Mouse (Mus musculus) MN1 (cell line): Measurements from ENCODE around the gene Snai3.

Experiments
- DNase-seq: peaks from one replicate; pipeline ENCODE4 v3.0.0-alpha.2; 2016; ENCODE audit warnings: low spot score

The Snai3 gene

DNA sequence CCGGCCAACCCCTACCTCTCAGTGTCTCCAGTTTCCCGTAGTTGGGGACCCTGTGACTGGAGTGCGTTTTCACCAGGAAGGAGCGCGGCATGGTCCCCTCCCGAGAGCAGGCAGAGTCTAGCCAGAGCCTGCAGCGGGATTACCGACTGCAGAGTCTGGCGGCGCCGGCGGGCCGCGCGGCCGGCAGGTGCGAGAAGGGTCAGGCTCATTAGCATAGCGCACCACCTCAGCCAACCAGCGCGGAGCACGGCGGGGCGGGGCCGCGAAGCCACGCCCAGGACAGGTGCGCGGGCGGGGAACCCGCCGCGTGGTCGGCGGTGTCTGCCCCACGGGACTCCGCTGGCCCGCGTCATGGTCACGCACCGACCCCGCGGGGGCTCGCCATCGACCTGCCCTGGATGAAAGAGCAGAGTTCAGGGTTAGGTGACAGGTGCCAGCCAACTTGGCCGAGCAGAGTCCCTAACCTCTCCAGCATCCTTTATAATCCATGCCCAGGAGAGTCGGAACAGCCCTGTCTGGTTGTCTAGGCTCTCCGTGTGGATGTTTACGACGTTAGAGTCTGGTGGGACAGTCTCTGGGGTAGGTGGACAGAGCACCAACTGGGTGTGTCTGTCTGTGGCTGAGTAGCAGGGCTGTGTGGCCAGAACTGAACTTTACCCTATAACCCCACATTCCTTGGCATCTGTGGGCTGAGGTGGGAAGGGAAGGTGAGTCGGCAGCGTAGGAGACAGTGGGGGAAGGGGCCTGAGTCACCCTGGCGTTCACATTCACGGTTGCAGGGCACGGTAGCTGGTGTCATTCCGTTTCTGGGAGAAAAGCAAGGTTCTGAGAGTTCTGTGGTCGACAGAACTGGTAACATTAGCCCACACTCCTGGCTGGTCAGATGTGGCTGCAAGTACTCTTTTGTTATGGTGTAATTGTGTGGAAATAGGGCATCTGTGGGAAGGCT is at the start of gene Snai3:
Gene Snai3, minus strand, starts transcription at position 210 of the 949 bp plus-strand sequence.
- peak; percentile 82 for DNase-seq

GRCm38 (mm10) chr8:122500856-122501255 is 40.3 kb upstream of the Snai3 start:
- DNase-seq = peak; percentile 93

DNA sequence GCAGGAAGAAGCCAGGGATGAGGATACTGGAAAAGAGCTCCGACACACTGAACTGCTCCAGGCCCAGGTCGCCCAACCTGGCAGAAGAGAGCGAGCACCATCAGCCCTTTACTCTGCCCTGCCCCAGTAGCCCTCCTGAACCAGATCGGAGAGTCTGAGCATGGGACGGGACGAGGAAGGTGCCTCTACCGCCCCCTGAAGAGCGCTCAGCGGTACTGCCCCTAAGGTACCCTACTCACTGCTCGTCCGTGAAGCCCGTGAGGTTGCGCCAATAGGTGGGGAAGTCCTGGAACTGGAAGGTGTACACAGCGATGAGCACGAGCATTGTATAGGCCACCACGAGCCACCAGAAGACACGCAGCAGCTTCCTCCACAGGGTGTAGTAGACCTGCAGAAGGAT is 37.4 kb upstream of the Snai3 start:
- DNase-seq = no peak

GRCm38 (mm10) chr8:122497016-122497734 is 36.6 kb upstream of the Snai3 start:
- DNase-seq = no peak

- DNase-seq = no peak
These were observed 27.9 kb upstream of the Snai3 start for GRCm38 (mm10) chr8:122488387-122488786.

GRCm38 (mm10) chr8:122484831-122485230 is 24.3 kb upstream of the Snai3 start:
- DNase-seq = no peak

- DNase-seq = no peak
These were observed 23.3 kb upstream of the Snai3 start for GRCm38 (mm10) chr8:122483877-122484276.

DNA sequence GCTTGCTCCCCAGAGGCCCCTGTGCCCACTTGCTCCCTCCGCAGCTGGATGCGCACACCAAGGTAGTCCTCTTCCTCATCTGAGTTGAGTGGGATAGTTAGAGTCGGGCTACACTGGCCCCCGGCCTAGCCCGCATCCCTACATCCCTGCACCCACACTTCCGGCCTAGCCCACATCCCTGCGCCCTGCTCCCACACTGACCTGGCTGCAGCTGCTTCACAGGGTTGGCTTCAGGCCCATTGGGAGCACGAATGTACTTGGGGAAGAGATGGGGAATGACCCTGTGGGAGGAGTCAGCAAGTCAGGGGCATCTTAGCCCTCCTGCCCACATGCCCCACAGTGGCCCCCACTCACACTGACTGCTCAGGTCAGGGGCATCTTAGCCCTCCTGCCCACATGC is 21.9 kb upstream of the Snai3 start:
- DNase-seq = no peak

- peak; percentile 98 for DNase-seq
These were observed 15.2 kb upstream of the Snai3 start, which contains the start of the genes Rnf166 and Ctu2 for GRCm38 (mm10) chr8:122475580-122476320. TSS of gene Rnf166 (minus strand) at chr8:122476064. TSS of gene Ctu2 (plus strand) at chr8:122476143.

DNA sequence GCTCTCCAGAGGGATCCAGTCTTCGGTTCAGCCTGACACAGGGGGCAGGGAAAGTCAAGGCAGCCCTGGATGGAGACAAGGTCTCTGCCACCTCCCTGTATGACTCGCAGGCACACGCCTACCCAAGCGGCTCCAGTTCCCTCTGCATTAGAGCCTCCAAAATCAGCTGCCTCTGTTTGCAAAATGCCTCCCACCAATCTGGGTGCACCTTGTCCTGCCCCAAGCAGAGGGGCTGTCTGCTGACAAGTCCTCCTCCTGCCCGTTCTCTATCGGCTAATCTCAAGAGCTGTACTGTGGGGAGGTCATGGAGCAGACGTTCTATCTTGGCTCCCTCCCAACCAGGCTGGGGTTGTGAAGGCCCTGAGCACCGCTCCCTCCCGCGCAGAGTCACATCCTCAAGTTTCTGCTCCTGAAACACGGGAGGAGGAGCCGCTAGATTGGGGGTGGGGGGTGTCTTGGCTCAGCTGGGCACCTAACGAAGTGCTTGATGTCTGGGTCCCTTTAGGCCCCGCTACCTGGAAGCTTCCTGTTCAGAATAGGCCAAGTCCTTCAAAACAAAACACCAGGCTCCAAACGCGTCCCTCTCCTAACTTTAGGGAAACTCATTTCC is 14.5 kb upstream of the Snai3 start:
- peak; percentile 83 for DNase-seq

DNA sequence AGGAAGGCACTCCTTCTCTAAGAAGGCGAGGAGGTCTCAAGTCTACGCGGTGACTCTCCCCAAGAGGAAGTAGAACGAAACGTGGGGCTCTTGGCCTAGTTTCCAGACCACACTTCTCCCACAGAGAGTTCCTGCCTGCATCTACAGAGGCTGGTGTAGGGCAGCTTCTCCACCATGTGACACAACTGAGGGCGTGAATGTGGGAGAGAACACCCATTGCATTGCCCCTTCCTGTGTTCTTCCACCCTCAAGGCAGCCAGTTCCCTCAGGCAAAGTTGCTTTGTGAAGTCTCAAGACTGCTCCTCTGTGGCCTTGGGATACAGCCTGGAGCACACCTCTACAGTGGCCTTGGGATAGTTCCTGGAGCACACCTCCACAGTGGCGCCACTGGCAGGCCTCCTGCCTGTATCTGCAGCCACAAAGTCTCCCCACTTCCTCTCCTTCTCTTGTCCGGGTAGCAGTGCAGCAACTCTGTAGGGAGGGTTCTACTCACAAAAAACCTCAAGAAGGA is 13.4 kb upstream of the Snai3 start:
- DNase-seq = no peak

DNA sequence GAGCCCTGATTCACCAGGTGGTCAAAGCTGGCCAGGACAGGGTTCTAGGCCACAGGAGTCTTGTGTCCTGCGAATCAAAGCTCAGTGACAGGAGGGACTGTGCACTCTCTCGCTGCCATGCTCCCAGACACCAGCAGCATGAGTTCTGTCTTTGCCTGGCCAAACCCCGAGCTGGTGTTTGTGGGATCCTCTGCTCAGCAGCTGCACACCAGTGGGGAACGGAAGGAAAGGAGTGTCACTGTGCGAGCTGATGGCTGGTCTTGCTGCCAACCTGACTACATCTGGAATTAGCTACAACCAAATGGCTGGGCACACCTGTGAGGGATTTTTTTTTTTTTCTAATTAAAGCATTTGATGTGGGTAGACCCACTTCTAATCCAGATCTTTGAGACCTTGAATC is 10.2 kb upstream of the Snai3 start:
- no peak for DNase-seq

DNA sequence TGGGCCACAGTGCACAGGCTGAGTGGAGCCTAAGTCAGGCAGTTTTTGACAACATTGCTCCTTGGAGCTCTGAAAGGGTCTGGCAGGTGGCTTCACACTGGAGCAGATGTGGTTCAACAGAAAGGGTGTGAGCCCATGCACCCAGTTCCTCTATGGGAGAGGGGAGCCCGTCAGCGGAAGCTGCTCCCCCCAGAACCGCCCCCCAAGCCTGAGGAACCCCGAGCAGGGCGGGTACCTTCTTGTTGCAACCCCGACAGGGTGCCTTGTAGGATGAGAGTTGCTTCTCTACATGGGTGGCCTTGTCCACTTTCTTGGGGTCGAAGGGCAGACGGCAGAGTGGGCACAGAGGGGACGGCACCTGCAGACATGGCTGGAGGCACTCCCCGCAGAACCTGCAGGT is 9.4 kb upstream of the Snai3 start:
- no peak for DNase-seq

- DNase-seq = no peak
These were observed 8.9 kb upstream of the Snai3 start for GRCm38 (mm10) chr8:122469407-122469806.

DNA sequence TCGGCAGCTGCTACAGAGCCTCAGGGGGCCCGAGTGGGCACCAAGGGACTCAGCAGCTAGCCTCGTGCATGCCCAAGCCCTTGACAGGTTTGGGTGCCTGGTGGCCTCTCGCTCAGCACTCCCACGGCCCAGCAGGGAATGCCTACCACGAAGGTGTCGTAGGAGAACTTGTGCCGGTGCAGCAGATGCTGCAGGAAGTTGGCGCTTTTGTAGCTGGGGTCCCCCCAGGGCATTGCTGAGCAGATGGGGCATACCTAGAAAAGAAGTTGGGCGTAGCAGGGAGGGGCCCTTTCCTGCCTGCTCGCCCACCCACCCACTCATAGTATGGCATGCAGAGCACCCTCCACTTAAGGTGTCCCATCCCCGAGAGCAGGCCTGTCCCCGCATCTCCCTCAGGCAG is 7.3 kb upstream of the Snai3 start:
- DNase-seq = no peak

DNA sequence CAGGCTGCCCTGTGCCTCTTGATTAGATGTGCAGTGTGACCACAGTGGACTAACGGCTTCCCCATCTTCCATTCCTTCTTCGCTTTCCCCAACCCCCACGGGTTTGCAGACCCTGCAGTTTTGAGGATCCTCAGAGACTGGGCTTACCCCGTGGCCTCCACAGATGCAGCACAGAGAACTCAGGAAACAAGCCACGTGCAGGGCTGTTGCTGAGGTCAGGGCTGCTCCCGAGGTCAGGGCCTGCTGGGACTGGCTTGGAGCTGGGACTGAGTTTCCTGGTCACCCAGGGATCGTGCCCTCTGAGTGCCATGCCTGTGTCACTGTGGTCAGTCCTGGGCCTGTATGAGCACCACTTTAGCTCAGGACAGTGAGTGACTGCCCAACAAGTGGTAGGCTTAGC is 4.5 kb upstream of the Snai3 start:
- DNase-seq = no peak

- no peak for DNase-seq
These were observed 3.4 kb upstream of the Snai3 start for GRCm38 (mm10) chr8:122463651-122464640.

GRCm38 (mm10) chr8:122462510-122462909 is 2.0 kb upstream of the Snai3 start:
- no peak for DNase-seq

DNA sequence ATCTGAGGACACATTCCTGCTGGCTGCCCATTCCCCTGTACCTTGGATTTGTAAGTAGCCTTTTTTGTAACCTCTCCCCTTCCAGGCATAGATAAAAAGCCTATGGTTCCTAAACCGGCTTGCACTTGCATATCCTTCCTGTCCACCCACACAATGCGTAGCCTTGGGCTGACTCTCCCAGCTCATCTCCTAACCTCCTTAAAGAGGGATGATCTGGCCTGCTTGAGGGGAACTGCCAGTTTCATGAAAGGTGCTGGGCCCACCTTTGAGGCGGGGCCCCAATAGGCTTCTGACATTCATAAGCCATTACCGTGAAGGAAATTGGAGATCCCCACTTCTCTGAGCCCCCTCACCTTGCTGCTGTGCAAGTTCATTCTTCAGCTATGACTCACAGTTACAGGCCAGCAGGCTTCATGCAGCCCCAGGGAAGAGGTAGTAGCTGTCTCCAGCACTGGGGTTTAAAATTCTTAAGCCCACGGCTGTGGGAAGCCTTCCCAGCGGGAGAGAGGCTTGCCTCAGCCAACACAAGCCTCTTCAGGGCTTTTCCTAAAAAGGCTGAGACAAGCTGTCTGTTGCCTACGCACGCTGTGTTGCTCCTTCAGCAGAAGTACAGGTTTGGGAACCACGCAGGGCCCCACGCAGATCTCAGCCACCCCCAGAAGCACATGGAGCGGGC is 1.1 kb upstream of the Snai3 start:
- no peak for DNase-seq

GRCm38 (mm10) chr8:122459990-122460389 is 543 bp downstream of the Snai3 start:
- no peak for DNase-seq
